Mouse (Mus musculus) stomach, postnatal 0 days (tissue): ENCODE measurements around the gene Nprl3. TPM values are rescaled to one million over a fixed set of nuclear protein-coding genes. Genes with fewer than 3 reads are reported as not detected.

ENCODE experiments used
- ATAC-seq: fragments of 200-750 bp; cut with Nextera tagmentation; 2 replicates; pipeline ENCODE4 v1.8.0; 2017; ENCODE audit not compliant: low FRiP score, low TSS enrichment
- DNase-seq: peaks from one replicate; pipeline ENCODE4 v3.0.0-alpha.2; 2016; ENCODE audit warnings: low spot score
- H3K27ac ChIP-seq: fragments of 300-500 bp; sonication (generic); replicated peaks from 2 replicates; pipeline ENCODE4 v1.5.1; 2014; ENCODE audit warnings: mild to moderate bottlenecking, control low read depth
- H3K27me3 ChIP-seq: fragments of 300-500 bp; sonication (generic); 2 replicates; pipeline ENCODE4 v1.6.1; 2014; ENCODE audit warnings: low read length; ENCODE audit not compliant: control insufficient read depth, insufficient read depth
- H3K36me3 ChIP-seq: fragments of 300-500 bp; sonication (generic); 2 replicates; pipeline ENCODE4 v1.6.1; 2014; ENCODE audit warnings: low read length, mixed read lengths; ENCODE audit not compliant: control insufficient read depth, insufficient read depth
- H3K4me1 ChIP-seq: fragments of 300-500 bp; sonication (generic); replicated peaks from 2 replicates; pipeline ENCODE4 v1.6.1; 2014; ENCODE audit warnings: antibody characterized with exemption; ENCODE audit not compliant: control insufficient read depth, insufficient read depth
- H3K4me2 ChIP-seq: fragments of 300-500 bp; sonication (generic); replicated peaks from 2 replicates; pipeline ENCODE4 v1.6.1; 2014; ENCODE audit warnings: low read depth, mild to moderate bottlenecking, control low read depth, moderate library complexity
- H3K4me3 ChIP-seq: fragments of 300-500 bp; sonication (generic); 2 replicates; pipeline ENCODE4 v1.5.1; 2014; ENCODE audit warnings: low read depth, low read length, control low read depth
- H3K9ac ChIP-seq: fragments of 300-500 bp; sonication (generic); 2 replicates; pipeline ENCODE4 v1.6.1; 2014; ENCODE audit warnings: mild to moderate bottlenecking, low read length, control low read depth, mixed read lengths
- H3K9me3 ChIP-seq: fragments of 300-500 bp; sonication (generic); 2 replicates; pipeline ENCODE4 v1.6.1; 2016; ENCODE audit warnings: low read length; ENCODE audit not compliant: control insufficient read depth
- CTCF ChIP-seq: IDR thresholded peaks from 2 replicates; pipeline ENCODE4 v1.5.1; 2016; ENCODE audit warnings: antibody characterized with exemption, low read depth, mild to moderate bottlenecking, moderate library complexity
- EP300 ChIP-seq: optimal IDR thresholded peaks from 2 replicates; pipeline ENCODE3; 2016; ENCODE audit warnings: antibody characterized with exemption
- WGBS: fragments of 180-500 bp; shearing (Covaris S2); extraction: QIAGEN DNeasy Blood & Tissue Kit; methylation state at CpG from one replicate; pipeline ENCODE4 v1.1.7; 2014; 5-methylcytosine and 5-hydroxymethylcytosine counted together
- polyA plus RNA-seq: library from polyadenylated mRNA; unstranded; fragments of >200 nt; fragmentation: Nextera tagmentation; extraction: Ambion mirVana; gene quantifications from 2 replicates; pipeline ENCODE4 v1.2.1, GENCODE M21; 2015

Gene Nprl3
- polyA plus RNA-seq, 1 experiment from 2014 or later = 28.2 TPM

DNA sequence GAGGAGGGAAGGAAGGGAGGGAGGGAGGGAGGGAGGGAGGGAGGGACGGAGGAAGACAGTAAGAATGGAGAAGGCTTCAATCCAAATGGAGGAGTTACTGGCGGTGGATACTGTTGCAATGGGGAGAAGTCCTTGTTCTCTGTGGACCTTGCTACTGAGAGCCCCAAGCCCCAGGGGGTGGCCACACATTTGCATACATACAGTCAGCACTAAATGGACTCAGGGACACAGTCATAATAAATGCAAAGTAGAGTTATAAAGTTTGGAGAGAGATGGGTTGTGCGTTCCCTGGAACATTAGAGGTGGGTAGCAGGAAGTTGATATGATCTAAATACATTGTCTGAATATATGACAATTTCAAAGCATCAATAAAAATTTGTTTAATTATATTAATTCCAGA lies 81.5 kb downstream of the Nprl3 start:
- DNase-seq = no peak
- Histone ChIP-seq H3K36me3 (no peaks in the 10 kb centered on the region), H3K27ac (no peak overlapping the region), H3K9ac (no peak overlapping the region), H3K9me3 (no peaks in the 10 kb centered on the region), H3K4me2 (no peak overlapping the region), H3K4me1 (no peaks in the 10 kb centered on the region), H3K4me3 (no peak overlapping the region), H3K27me3 (no peaks in the 10 kb centered on the region)
- no peak for ATAC-seq
- 88% methylated on average over 3 of the region's 3 CpGs for WGBS
- TF ChIP-seq CTCF = no peak

DNA sequence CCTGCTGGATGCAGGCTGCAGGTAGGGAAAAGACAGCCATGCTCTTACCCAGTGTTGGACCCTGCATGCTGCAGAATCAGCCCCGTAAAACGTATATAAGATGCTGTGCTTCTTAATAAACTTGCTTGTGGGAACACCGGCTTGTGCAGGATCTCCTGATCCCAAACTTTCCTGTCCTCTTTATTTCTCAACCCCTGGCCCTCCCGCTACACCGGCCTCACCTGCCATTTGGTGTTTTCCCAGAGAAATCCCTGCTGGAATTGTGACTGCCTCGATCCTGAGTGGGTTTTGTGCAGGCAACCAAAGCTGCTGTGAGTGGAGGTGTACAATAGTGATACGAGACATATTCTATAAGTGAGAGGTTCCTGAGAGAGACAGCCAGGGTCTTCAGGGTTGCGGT lies 83.0 kb downstream of the Nprl3 start:
- ATAC-seq = no peak
- no peak overlapping the region for H3K27ac ChIP-seq
- DNase-seq = no peak
- TF ChIP-seq EP300 (no peak), CTCF (no peak)
- no peaks in the 10 kb centered on the region for H3K36me3 ChIP-seq
- WGBS = 87% methylated on average over 8 of the region's 8 CpGs
- H3K4me3 ChIP-seq = no peak overlapping the region
- no peak overlapping the region for H3K9ac ChIP-seq
- no peaks in the 10 kb centered on the region for H3K27me3 ChIP-seq
- H3K4me1 ChIP-seq = no peaks in the 10 kb centered on the region
- no peaks in the 10 kb centered on the region for H3K9me3 ChIP-seq
- H3K4me2 ChIP-seq = no peak overlapping the region

DNA sequence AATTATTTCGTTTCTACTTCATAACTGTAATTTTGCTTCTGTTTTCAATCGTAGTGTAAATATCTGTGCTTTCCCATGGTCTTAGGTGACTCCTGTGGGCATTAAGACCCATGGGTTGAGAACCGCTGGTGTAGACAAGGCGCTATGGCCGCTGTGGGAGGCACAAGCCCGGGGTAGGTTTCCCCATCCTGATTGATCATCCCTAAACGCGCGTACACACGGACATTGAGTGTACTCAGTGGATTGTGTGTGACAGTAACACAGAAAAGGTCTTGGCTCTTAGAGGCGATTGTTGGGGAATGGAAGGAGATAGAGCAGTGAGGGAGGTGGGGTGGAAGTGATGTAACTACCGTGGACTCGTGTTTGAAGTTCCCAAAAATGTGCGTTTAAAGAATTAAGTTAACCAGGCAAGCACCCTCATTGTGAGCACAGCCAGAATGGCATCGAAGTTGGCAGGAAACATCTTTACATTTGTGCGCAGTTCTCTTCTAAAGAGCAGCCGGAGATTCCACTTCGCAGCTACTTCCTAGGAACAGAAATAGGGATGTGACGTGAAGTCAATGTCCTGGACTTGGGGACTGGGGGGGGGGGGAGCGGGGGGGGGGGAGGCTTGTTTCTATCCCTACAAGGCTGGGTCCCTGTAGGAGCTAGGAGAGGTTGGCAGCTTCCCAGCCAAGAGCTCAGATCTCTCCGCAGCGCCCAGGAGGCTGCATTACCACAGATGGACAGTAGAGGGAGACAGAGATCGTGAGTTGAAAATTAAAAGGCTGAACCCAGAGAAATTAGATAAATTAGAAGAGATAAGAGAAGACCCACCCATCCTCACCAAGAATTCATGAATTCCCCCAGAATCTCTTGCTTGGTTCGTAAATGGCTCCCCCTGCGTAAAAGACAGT lies 85.3 kb downstream of the Nprl3 start:
- no peak overlapping the region for H3K4me2 ChIP-seq
- WGBS = 42% methylated on average over 24 of the region's 25 CpGs
- ATAC-seq (no peak), DNase-seq (peak; percentile 76)
- H3K4me1 ChIP-seq = no peaks in the 10 kb centered on the region
- no peaks in the 10 kb centered on the region for H3K9me3 ChIP-seq
- no peaks in the 10 kb centered on the region for H3K27me3 ChIP-seq
- H3K4me3 ChIP-seq = no peak overlapping the region
- H3K36me3 ChIP-seq = no peaks in the 10 kb centered on the region
- no peak overlapping the region for H3K9ac ChIP-seq
- no peak overlapping the region for H3K27ac ChIP-seq
- TF ChIP-seq EP300 = no peak
- peak; percentile 91 for TF ChIP-seq CTCF

- ATAC-seq = no peak
Measured at GRCm38 (mm10) chr11:32181246-32181645, 86.3 kb downstream of the Nprl3 start.

DNA sequence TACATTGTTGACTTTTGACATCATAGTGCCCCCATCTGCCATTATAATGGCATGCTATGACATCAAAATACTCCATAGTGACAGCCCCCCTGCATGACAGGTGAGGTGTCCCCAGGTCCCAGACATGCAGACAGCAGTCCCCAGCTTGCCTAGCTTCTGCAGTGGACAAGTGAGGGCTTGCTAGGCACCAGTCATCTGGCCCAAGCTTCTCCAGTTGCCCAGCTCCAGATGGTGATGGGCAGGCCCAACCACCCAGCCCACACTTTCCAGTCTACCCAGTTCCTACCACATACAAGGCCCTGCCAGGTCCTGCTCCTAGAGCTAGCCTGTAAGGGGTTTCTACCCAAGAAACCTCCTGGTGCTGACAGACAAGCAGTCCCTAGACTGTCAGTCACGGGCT lies 89.0 kb downstream of the Nprl3 start:
- no peak for TF ChIP-seq EP300
- no peak for TF ChIP-seq CTCF
- Histone ChIP-seq H3K27me3 (no peaks in the 10 kb centered on the region), H3K36me3 (no peaks in the 10 kb centered on the region), H3K4me2 (no peak overlapping the region), H3K27ac (no peak overlapping the region), H3K4me3 (no peak overlapping the region), H3K9ac (no peak overlapping the region), H3K9me3 (no peaks in the 10 kb centered on the region), H3K4me1 (no peaks in the 10 kb centered on the region)
- WGBS = 53% methylated on average over 1 of the region's 1 CpGs
- DNase-seq = no peak
- no peak for ATAC-seq

More at GRCm38 (mm10) chr11:32181246-32181645, 86.3 kb downstream of the Nprl3 start:
- Histone ChIP-seq H3K9ac (no peak overlapping the region), H3K27me3 (no peaks in the 10 kb centered on the region), H3K4me2 (no peak overlapping the region), H3K36me3 (no peaks in the 10 kb centered on the region), H3K4me3 (no peak overlapping the region), H3K9me3 (no peaks in the 10 kb centered on the region), H3K27ac (no peak overlapping the region), H3K4me1 (no peaks in the 10 kb centered on the region)
- DNase-seq = no peak
- 79% methylated on average over 4 of the region's 4 CpGs for WGBS
- no peak for TF ChIP-seq CTCF
- TF ChIP-seq EP300 = no peak

Other genes starting within 250 kb of the Nprl3 start
- 0.02 TPM in 1 of 2 replicates, not detected in the other for gene Il9r, start 67.4 kb downstream of the Nprl3 start, polyA plus RNA-seq
- 50.5 and 54.3 TPM in 2 replicates for gene Snrnp25, start 62.3 kb downstream of the Nprl3 start, polyA plus RNA-seq
- gene Rhbdf1, start 45.4 kb downstream of the Nprl3 start, polyA plus RNA-seq = 35.8 and 38.5 TPM in 2 replicates
- 19.9 and 22.1 TPM in 2 replicates for gene Mpg, start 41.2 kb downstream of the Nprl3 start, polyA plus RNA-seq
- 0.18 TPM in 1 of 2 replicates, not detected in the other for gene Hba-x, start 8.7 kb upstream of the Nprl3 start, polyA plus RNA-seq
- gene Hba-a1, start 15.8 kb upstream of the Nprl3 start, polyA plus RNA-seq = 317 and 411 TPM in 2 replicates
- gene Hbq1b, start 19.3 kb upstream of the Nprl3 start, polyA plus RNA-seq = 0.18 TPM in 1 of 2 replicates, not detected in the other
- 728 and 926 TPM in 2 replicates for gene Hba-a2, start 28.8 kb upstream of the Nprl3 start, polyA plus RNA-seq
- gene Hbq1a, start 32.4 kb upstream of the Nprl3 start, polyA plus RNA-seq = not detected in 2 replicates
- gene Sh3pxd2b, start 80.1 kb upstream of the Nprl3 start, polyA plus RNA-seq = 4.8 and 5.0 TPM in 2 replicates
- gene Ubtd2, start 187.7 kb upstream of the Nprl3 start, polyA plus RNA-seq = 16.7 and 18.6 TPM in 2 replicates